Mouse (Mus musculus) cerebellum, adult 2 months (tissue): Measurements from ENCODE around the gene Ammecr1. TPM values are rescaled to one million over a fixed set of nuclear protein-coding genes. Genes with fewer than 3 reads are reported as not detected.

Source experiments
- DNase-seq, 2 experiments: peaks; one replicate each; pipeline ENCODE4 v3.0.0; 2021
- H3K27ac ChIP-seq: fragments of 200-500 bp; 2 replicates; pipeline ENCODE4 v1.5.1; 2012; ENCODE audit warnings: low read length, control low read depth, inconsistent platforms; ENCODE audit not compliant: insufficient read depth
- H3K27me3 ChIP-seq: fragments of 200-500 bp; 2 replicates; pipeline ENCODE4 v1.6.1; 2012; ENCODE audit warnings: inconsistent platforms, mild to moderate bottlenecking, low read length, moderate library complexity; ENCODE audit not compliant: control insufficient read depth, insufficient read depth
- H3K4me1 ChIP-seq: fragments of 200-500 bp; 2 replicates; pipeline ENCODE4 v1.6.1; 2011; ENCODE audit warnings: low read length; ENCODE audit not compliant: control insufficient read depth, insufficient read depth
- H3K4me3 ChIP-seq: fragments of 200-500 bp; replicated peaks from 2 replicates; pipeline ENCODE3; 2011; ENCODE audit warnings: mild to moderate bottlenecking, low read depth, low read length, control low read depth; ENCODE audit not compliant: insufficient read depth
- CTCF ChIP-seq: fragments of 200-500 bp; IDR thresholded peaks from 2 replicates; pipeline ENCODE4 v1.5.1; 2011; ENCODE audit warnings: low read depth, mild to moderate bottlenecking, control low read depth, low read length, moderate library complexity, borderline replicate concordance; ENCODE audit not compliant: insufficient read depth
- POLR2A ChIP-seq: fragments of 200-500 bp; IDR thresholded peaks from 2 replicates; pipeline ENCODE4 v1.6.1; 2011; ENCODE audit warnings: low read length, control low read depth, borderline replicate concordance; ENCODE audit not compliant: insufficient read depth
- WGBS: fragments of 180-500 bp; shearing (Covaris S2); methylation state at CpG from one replicate; pipeline ENCODE4 v1.1.7; 2018; 5-methylcytosine and 5-hydroxymethylcytosine counted together
- polyA plus RNA-seq: library from polyadenylated mRNA; depleted of rRNA; stranded (reverse); fragments of >200 nt; gene quantifications from 2 replicates; pipeline ENCODE4 v1.2.3, GENCODE M21; 2012

The Ammecr1 gene
- polyA plus RNA-seq, 1 experiment: 1.6 TPM

DNA sequence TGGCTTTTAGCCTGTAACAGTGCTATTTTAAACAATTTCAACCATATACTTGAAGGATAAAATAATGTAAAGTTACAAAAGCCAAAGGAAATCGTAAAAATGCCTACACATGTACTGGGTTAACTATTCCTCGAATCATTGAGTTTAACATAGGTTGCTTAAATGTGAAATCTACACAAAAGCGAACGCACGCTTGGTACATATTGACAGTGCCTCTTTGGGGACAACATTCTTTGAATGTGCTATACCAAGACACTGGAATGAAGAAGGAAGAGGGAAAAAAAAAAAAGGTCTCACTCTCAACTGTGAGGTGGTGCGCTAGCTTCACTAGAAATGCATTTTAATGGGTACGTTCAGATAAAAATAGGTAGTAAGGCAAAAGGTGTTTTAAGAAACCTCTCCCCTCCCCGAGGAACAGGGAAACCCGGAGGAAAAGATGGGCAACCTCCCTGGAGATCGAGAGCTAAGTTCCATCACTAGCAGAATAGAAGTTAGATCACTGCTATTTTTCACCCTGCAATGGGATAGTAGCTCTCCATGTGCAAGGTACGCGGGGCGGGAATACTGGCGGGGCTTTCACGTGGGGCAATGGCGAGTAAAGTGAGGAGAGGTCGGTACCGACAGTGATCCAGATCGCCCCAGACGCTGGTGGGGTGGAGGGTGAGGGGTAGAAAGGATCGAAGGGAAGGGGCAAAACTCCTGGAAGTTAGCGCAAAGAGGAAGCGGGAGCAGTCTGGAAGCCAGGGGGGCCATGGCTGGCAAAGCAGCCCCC is 1.1 kb downstream of the Ammecr1 start:
- DNase-seq: peak in 1 of 2 experiments; percentile 15
- Histone ChIP-seq H3K4me3 (peak overlapping the region; percentile 65), H3K27ac (no peak overlapping the region), H3K27me3 (no peaks in the 10 kb centered on the region), H3K4me1 (no peaks in the 10 kb centered on the region)
- TF ChIP-seq CTCF (no peak), POLR2A (no peak)
- 9% methylated on average over 23 of the region's 23 CpGs for WGBS

DNA sequence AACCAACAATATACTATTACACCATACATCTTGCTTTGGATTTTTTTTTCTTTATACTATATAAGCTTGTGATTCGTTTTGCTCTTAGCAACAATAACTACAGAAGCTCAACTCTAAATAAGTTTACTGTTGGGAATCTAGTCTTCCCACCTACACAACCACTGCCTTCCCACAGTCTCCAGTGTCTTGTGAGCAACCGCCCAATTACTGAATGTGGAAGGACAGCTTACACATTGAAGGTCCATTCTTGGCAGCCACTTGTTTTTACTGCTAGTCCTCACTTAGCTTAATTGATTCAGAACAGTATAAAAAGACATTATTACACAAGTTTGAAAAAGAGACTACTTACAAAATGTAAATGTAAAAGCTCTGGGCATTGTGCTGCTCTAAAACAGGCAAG is 6.1 kb downstream of the Ammecr1 start:
- WGBS: 79% methylated on average over 2 of the region's 2 CpGs
- H3K4me1 ChIP-seq: no peaks in the 10 kb centered on the region
- H3K27me3 ChIP-seq: no peaks in the 10 kb centered on the region
- DNase-seq: no peak
- no peak overlapping the region for H3K4me3 ChIP-seq
- no peak for TF ChIP-seq CTCF
- TF ChIP-seq POLR2A: no peak
- no peak overlapping the region for H3K27ac ChIP-seq

DNA sequence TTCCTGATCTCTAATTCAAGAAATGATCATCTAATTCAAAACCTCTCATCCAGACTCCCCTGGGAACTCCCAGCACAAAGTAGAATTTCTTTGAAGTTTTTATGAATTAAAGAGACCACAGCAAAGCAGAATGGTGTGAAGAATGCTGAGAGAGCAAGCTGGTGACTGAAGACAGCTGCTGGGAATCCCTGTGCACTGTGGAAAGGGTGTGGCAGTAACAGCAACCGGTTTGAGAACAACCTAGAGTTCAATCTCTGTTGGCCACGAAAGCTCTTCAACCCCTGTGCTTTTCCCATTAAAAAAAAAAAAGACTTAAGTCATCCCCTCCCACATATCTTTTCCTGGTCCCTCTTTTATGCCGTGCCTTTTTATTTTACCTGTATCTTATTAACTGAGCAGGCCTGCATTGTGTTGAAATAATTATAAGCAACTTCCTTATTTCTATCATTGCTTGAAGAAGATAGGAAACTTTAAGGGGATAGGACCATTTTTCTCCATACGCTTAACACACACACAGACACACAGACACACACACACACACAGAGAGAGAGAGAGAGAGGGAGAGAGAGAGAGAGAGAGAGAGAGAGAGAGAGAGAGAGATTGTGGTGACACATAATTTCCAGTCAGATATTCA is 6.7 kb downstream of the Ammecr1 start:
- 87% methylated on average over 4 of the region's 4 CpGs for WGBS
- TF ChIP-seq CTCF (no peak), POLR2A (no peak)
- Histone ChIP-seq H3K27me3 (no peaks in the 10 kb centered on the region), H3K4me3 (no peak overlapping the region), H3K4me1 (no peaks in the 10 kb centered on the region), H3K27ac (no peak overlapping the region)
- no peak for DNase-seq

DNA sequence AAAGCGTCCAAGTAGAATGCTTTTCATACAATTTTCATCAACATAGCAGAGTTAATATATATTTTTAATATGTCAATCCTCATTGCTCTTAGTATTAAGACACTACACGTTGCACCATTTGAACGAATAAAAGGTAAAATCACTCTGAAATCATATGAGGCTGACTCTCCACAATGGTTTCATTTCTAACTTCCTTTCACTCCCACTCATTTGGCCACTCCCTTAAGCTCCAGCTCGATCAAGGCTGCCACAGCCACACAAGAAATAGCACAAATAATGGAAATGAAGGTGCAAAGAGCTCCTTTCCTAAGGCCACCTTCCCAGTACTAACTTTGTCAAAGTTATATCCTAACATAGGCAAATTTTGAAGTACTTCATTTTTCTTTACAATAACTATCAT is 38.1 kb downstream of the Ammecr1 start:
- no peak overlapping the region for H3K27ac ChIP-seq
- no peak overlapping the region for H3K4me3 ChIP-seq
- H3K4me1 ChIP-seq: no peaks in the 10 kb centered on the region
- 79% methylated on average over 4 of the region's 4 CpGs for WGBS
- no peak for DNase-seq
- TF ChIP-seq POLR2A (no peak), CTCF (no peak)
- no peaks in the 10 kb centered on the region for H3K27me3 ChIP-seq

DNA sequence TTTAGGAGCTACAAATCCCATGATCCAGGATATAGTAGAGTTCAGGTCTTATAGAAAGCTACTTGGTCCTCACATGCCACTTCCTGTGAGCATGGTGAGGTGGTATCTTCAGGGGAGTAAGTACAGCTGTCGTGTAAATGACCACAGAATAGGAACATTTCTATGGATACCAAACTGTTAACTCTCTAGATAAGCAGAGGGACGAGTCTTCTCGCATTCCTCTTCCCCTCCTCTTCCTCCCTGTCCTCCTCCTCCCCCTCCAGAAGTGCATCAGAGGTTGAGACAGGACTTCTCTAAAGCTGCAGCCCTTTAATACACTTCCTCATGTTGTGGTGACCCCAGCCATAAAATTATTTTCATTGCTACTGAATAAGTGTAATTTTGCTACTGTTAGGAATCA is 49.1 kb downstream of the Ammecr1 start:
- no peak for TF ChIP-seq CTCF
- TF ChIP-seq POLR2A: no peak
- no peaks in the 10 kb centered on the region for H3K4me1 ChIP-seq
- no peaks in the 10 kb centered on the region for H3K27me3 ChIP-seq
- H3K4me3 ChIP-seq: no peak overlapping the region
- DNase-seq: no peak
- 75% methylated on average over 3 of the region's 3 CpGs for WGBS
- no peak overlapping the region for H3K27ac ChIP-seq

DNA sequence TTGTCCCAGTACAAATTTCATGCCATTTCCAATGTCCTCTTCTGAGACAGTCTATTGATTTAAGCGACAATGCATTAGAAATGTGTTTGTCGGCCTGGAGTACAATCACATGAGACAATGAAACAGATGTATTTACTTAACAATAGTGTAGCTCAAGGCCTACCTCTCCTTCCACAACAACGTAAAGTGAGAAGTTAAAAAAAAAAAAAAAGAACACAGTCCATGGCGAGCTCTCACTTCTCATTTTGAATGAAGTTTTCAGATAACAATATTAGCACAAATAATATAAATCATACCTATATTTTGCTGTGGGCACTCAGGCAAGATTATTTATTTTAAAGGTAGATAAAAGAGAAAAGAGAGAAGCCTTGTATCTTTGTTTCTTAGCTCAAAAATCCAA is 49.8 kb downstream of the Ammecr1 start:
- Histone ChIP-seq H3K27ac (no peak overlapping the region), H3K4me3 (no peak overlapping the region), H3K4me1 (no peaks in the 10 kb centered on the region), H3K27me3 (no peaks in the 10 kb centered on the region)
- whole genome bisulfite sequencing: 80% methylated on average over 4 of the region's 4 CpGs
- no peak for DNase-seq
- no peak for TF ChIP-seq POLR2A
- TF ChIP-seq CTCF: no peak

DNA sequence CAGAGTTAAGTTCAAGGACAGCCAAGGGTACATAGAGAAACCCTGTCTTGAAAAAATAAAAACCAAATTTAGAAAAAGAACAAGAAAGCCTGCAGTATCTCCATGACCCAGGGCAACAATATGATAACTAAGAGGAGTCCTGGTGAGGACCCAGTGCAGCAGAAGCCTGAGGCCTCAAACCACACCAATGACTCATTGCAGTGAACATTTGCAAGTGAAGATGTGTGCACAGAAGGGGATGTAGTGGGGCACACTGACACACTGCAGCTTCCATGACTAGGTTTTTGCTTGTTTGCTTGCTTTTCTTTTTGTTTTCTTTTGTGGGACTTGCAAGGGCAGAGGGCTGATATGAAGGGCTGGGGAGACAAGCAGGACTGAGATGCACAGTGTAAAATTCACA is 52.3 kb downstream of the Ammecr1 start:
- no peak for TF ChIP-seq POLR2A
- no peak for TF ChIP-seq CTCF
- Histone ChIP-seq H3K4me1 (no peaks in the 10 kb centered on the region), H3K27me3 (no peaks in the 10 kb centered on the region), H3K4me3 (no peak overlapping the region), H3K27ac (no peak overlapping the region)
- no peak for DNase-seq

DNA sequence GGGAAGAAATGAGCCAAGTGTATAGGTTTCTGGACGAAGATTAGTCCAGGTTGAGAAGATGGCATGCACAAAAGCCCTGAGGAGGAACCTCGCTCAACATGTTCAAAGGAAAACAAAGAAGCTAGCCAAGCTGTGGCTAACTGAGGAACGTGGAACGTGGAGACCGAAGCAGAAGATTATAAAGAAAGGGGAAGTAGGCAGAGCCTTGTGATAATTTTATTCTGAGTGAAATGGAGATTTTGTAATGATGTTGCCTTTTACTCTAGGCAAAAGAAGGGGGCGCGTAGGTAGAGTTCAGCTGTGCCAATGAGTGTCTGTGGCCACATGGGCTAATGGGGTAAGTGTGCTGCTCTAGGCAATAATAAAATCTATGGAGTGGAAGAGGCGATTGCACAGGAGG is 62.7 kb downstream of the Ammecr1 start:
- no peak overlapping the region for H3K27ac ChIP-seq
- 76% methylated on average over 8 of the region's 8 CpGs for WGBS
- no peaks in the 10 kb centered on the region for H3K27me3 ChIP-seq
- TF ChIP-seq CTCF (no peak), POLR2A (no peak)
- 0 out of 2 replicates have a peak, but pooled peaks cover 2% of the 10 kb centered on the region for H3K4me1 ChIP-seq
- DNase-seq: no peak
- H3K4me3 ChIP-seq: no peak overlapping the region
